Mouse (Mus musculus): ENCODE data around the gene Slc7a5. TPM values are rescaled to one million over a fixed set of nuclear protein-coding genes. Genes with fewer than 3 reads are reported as not detected.

Gene Slc7a5
- polyA plus RNA-seq, 1 experiment, result 1.9 TPM

GRCm38 (mm10) chr8:121877212-121877611, 30.3 kb downstream of the Slc7a5 start:
- Histone ChIP-seq H3K4me1 (ENCODE audit: control insufficient read depth, insufficient read depth, low read length) (peaks cover 13% of the 10 kb centered on the region), H3K27ac (ENCODE audit: insufficient read depth, low read depth, low read length) (no peak overlapping the region), H3K4me3 (ENCODE audit: insufficient read depth, low read length) (no peak overlapping the region)
- TF ChIP-seq POLR2A (IDR thresholded peaks at IDR 0.05; ENCODE audit: borderline replicate concordance, low read depth, low read length) (no peak), CTCF (IDR thresholded peaks at IDR 0.05; ENCODE audit: low read depth, low read length) (no peak)

GRCm38 (mm10) chr8:121875517-121875916, 32.0 kb downstream of the Slc7a5 start:
- TF ChIP-seq POLR2A (IDR thresholded peaks at IDR 0.05; ENCODE audit: borderline replicate concordance, low read depth, low read length) (no peak), CTCF (IDR thresholded peaks at IDR 0.05; ENCODE audit: low read depth, low read length) (no peak)
- Histone ChIP-seq H3K27ac (ENCODE audit: insufficient read depth, low read depth, low read length) (no peak overlapping the region), H3K4me1 (ENCODE audit: control insufficient read depth, insufficient read depth, low read length) (peaks cover 13% of the 10 kb centered on the region), H3K4me3 (ENCODE audit: insufficient read depth, low read length) (no peak overlapping the region)

GRCm38 (mm10) chr8:121875045-121875444, 32.4 kb downstream of the Slc7a5 start:
- no peak for TF ChIP-seq CTCF (IDR thresholded peaks at IDR 0.05; ENCODE audit: low read depth, low read length)
- TF ChIP-seq POLR2A (IDR thresholded peaks at IDR 0.05; ENCODE audit: borderline replicate concordance, low read depth, low read length), result no peak
- no peak overlapping the region for H3K4me3 ChIP-seq (ENCODE audit: insufficient read depth, low read length)
- no peak overlapping the region for H3K27ac ChIP-seq (ENCODE audit: insufficient read depth, low read depth, low read length)
- peaks cover 13% of the 10 kb centered on the region for H3K4me1 ChIP-seq (ENCODE audit: control insufficient read depth, insufficient read depth, low read length)

- TF ChIP-seq POLR2A (IDR thresholded peaks at IDR 0.05; ENCODE audit: borderline replicate concordance, low read depth, low read length) (no peak), CTCF (IDR thresholded peaks at IDR 0.05; ENCODE audit: low read depth, low read length) (no peak)
- peaks cover 13% of the 10 kb centered on the region for H3K4me1 ChIP-seq (ENCODE audit: control insufficient read depth, insufficient read depth, low read length)
- no peak overlapping the region for H3K27ac ChIP-seq (ENCODE audit: insufficient read depth, low read depth, low read length)
- H3K4me3 ChIP-seq (ENCODE audit: insufficient read depth, low read length), result no peak overlapping the region
These were observed 33.5 kb downstream of the Slc7a5 start for GRCm38 (mm10) chr8:121874031-121874430.

GRCm38 (mm10) chr8:121871833-121872440, 35.6 kb downstream of the Slc7a5 start:
- Histone ChIP-seq H3K27ac (ENCODE audit: insufficient read depth, low read depth, low read length) (no peak overlapping the region), H3K4me1 (ENCODE audit: control insufficient read depth, insufficient read depth, low read length) (peaks cover 11% of the 10 kb centered on the region), H3K4me3 (ENCODE audit: insufficient read depth, low read length) (no peak overlapping the region)
- no peak for TF ChIP-seq CTCF (IDR thresholded peaks at IDR 0.05; ENCODE audit: low read depth, low read length)
- no peak for TF ChIP-seq POLR2A (IDR thresholded peaks at IDR 0.05; ENCODE audit: borderline replicate concordance, low read depth, low read length)

- Histone ChIP-seq H3K4me1 (ENCODE audit: control insufficient read depth, insufficient read depth, low read length) (peaks cover 12% of the 10 kb centered on the region), H3K4me3 (ENCODE audit: insufficient read depth, low read length) (no peak overlapping the region), H3K27ac (ENCODE audit: insufficient read depth, low read depth, low read length) (no peak overlapping the region)
- no peak for TF ChIP-seq POLR2A (IDR thresholded peaks at IDR 0.05; ENCODE audit: borderline replicate concordance, low read depth, low read length)
- TF ChIP-seq CTCF (IDR thresholded peaks at IDR 0.05; ENCODE audit: low read depth, low read length), result no peak
These were observed 37.3 kb downstream of the Slc7a5 start for GRCm38 (mm10) chr8:121870190-121870589.

GRCm38 (mm10) chr8:121868896-121869295, 38.6 kb downstream of the Slc7a5 start:
- H3K4me1 ChIP-seq (ENCODE audit: control insufficient read depth, insufficient read depth, low read length), result peaks cover 12% of the 10 kb centered on the region
- no peak overlapping the region for H3K27ac ChIP-seq (ENCODE audit: insufficient read depth, low read depth, low read length)
- H3K4me3 ChIP-seq (ENCODE audit: insufficient read depth, low read length), result no peak overlapping the region
- TF ChIP-seq POLR2A (IDR thresholded peaks at IDR 0.05; ENCODE audit: borderline replicate concordance, low read depth, low read length), result no peak
- no peak for TF ChIP-seq CTCF (IDR thresholded peaks at IDR 0.05; ENCODE audit: low read depth, low read length)

- Histone ChIP-seq H3K27ac (ENCODE audit: insufficient read depth, low read depth, low read length) (no peak overlapping the region), H3K4me3 (ENCODE audit: insufficient read depth, low read length) (no peak overlapping the region), H3K4me1 (ENCODE audit: control insufficient read depth, insufficient read depth, low read length) (peaks cover 12% of the 10 kb centered on the region)
- no peak for TF ChIP-seq CTCF (IDR thresholded peaks at IDR 0.05; ENCODE audit: low read depth, low read length)
- no peak for TF ChIP-seq POLR2A (IDR thresholded peaks at IDR 0.05; ENCODE audit: borderline replicate concordance, low read depth, low read length)
These were observed 39.3 kb downstream of the Slc7a5 start for GRCm38 (mm10) chr8:121868196-121868595.

- peaks cover 16% of the 10 kb centered on the region for H3K4me1 ChIP-seq (ENCODE audit: control insufficient read depth, insufficient read depth, low read length)
- TF ChIP-seq POLR2A (IDR thresholded peaks at IDR 0.05; ENCODE audit: borderline replicate concordance, low read depth, low read length) (no peak), CTCF (IDR thresholded peaks at IDR 0.05; ENCODE audit: low read depth, low read length) (no peak)
- no peak overlapping the region for H3K27ac ChIP-seq (ENCODE audit: insufficient read depth, low read depth, low read length)
- no peak overlapping the region for H3K4me3 ChIP-seq (ENCODE audit: insufficient read depth, low read length)
These were observed 42.1 kb downstream of the Slc7a5 start for GRCm38 (mm10) chr8:121865356-121865755.

- H3K4me3 ChIP-seq (ENCODE audit: insufficient read depth, low read length), result no peak overlapping the region
- no peak overlapping the region for H3K27ac ChIP-seq (ENCODE audit: insufficient read depth, low read depth, low read length)
- TF ChIP-seq POLR2A (IDR thresholded peaks at IDR 0.05; ENCODE audit: borderline replicate concordance, low read depth, low read length) (no peak), CTCF (IDR thresholded peaks at IDR 0.05; ENCODE audit: low read depth, low read length) (no peak)
- peaks cover 8% of the 10 kb centered on the region for H3K4me1 ChIP-seq (ENCODE audit: control insufficient read depth, insufficient read depth, low read length)
These were observed 45.5 kb downstream of the Slc7a5 start for GRCm38 (mm10) chr8:121861806-121862548.

All from bone marrow macrophage, adult 2 months (primary cell).